Mouse (Mus musculus) left cerebral cortex, postnatal 4 days (tissue): ENCODE measurements around the gene Zmym1. TPM values are rescaled to one million over a fixed set of nuclear protein-coding genes. Genes with fewer than 3 reads are reported as not detected.
A peak's percentile ranks its signal among the peaks of the same experiment; 100 is the strongest.
"Not testable (repeated sequence)": the region's sequence is repeated elsewhere in the genome, so short reads cannot be mapped to it uniquely, and the experiment has no call there.

Experiments
- DNase-seq: peaks from one replicate; pipeline ENCODE4 v3.0.0-alpha.2; 2022
- intact Hi-C: fragments of 180-260 bp; cut with DNase I; formaldehyde crosslinking; loops from one replicate; pipeline ENCODE4 v1.15.1; 2025
- total RNA-seq, 2 experiments: library from RNA; stranded (reverse); gene quantifications; 2 replicates each; pipeline ENCODE4 v1.2.3; 2021

The Zmym1 gene
- total RNA-seq: 10 to 100 TPM; 15.6 to 17.5 TPM

GRCm38 (mm10) chr4:127060585-127061290, at the start of gene Zmym1:
Gene Zmym1, minus strand, starts transcription at chr4:127061152.
- peak; percentile 93 for DNase-seq
- intact Hi-C loops: no loop called here

- DNase-seq: no peak
- intact Hi-C loops: no loop called here
Measured at GRCm38 (mm10) chr4:127110570-127110969, 49.6 kb upstream of the Zmym1 start.

GRCm38 (mm10) chr4:127107566-127107965, 46.6 kb upstream of the Zmym1 start:
- DNase-seq: no peak
- intact Hi-C loops: no loop called here

GRCm38 (mm10) chr4:127099552-127099951, 38.6 kb upstream of the Zmym1 start:
- intact Hi-C loops, DNase-seq: not testable (repeated sequence)

- intact Hi-C loops: no loop called here
- no peak for DNase-seq
Measured at GRCm38 (mm10) chr4:127095090-127095489, 34.1 kb upstream of the Zmym1 start.

- intact Hi-C loops: no loop called here
- DNase-seq: no peak
Measured at GRCm38 (mm10) chr4:127091188-127091587, 30.2 kb upstream of the Zmym1 start.

- intact Hi-C loops: no loop called here
- no peak for DNase-seq
Measured at GRCm38 (mm10) chr4:127085761-127086160, 24.8 kb upstream of the Zmym1 start.

- DNase-seq: no peak
- intact Hi-C loops: no loop called here
Measured at GRCm38 (mm10) chr4:127083131-127083530, 22.2 kb upstream of the Zmym1 start.

- DNase-seq: no peak
- intact Hi-C loops: no loop called here
Measured at GRCm38 (mm10) chr4:127080806-127081205, 19.9 kb upstream of the Zmym1 start.

- peak; percentile 98 for DNase-seq
- intact Hi-C loops: no loop called here
Measured at GRCm38 (mm10) chr4:127076875-127077548, 16.1 kb upstream of the Zmym1 start, which contains the start of gene Zmym6. Gene Zmym6, plus strand, starts transcription at chr4:127077383.

- intact Hi-C loops: no loop called here
- DNase-seq: no peak
Measured at GRCm38 (mm10) chr4:127074915-127075314, 14.0 kb upstream of the Zmym1 start.

GRCm38 (mm10) chr4:127064051-127064450, 3.1 kb upstream of the Zmym1 start:
- intact Hi-C loops: no loop called here

GRCm38 (mm10) chr4:127054522-127055198, 6.3 kb downstream of the Zmym1 start:
- intact Hi-C loops: loop anchor here (10.0 kb wide), 1 partner anchor 260 kb away; the partner anchor contains the start of gene Gja4
- DNase-seq: no peak

More at GRCm38 (mm10) chr4:127064051-127064450, 3.1 kb upstream of the Zmym1 start:
- DNase-seq: no peak

GRCm38 (mm10) chr4:127053071-127053470, 7.9 kb downstream of the Zmym1 start:
- DNase-seq: no peak
- intact Hi-C loops: loop anchor here (10.0 kb wide), 1 partner anchor 262 kb away; the partner anchor contains the start of gene Gja4

- intact Hi-C loops: loop anchor here (10.0 kb wide), 1 partner anchor 264 kb away; the partner anchor contains the start of gene Gja4
- no peak for DNase-seq
Measured at GRCm38 (mm10) chr4:127051121-127051520, 9.8 kb downstream of the Zmym1 start.

- DNase-seq: no peak
- intact Hi-C loops: no loop called here
Measured at GRCm38 (mm10) chr4:127043540-127043939, 17.4 kb downstream of the Zmym1 start.

GRCm38 (mm10) chr4:127039871-127040483, 21.0 kb downstream of the Zmym1 start:
- DNase-seq: no peak
- intact Hi-C loops: loop anchor here (10.0 kb wide), 1 partner anchor 135 kb away; no protein-coding TSS in a partner anchor

GRCm38 (mm10) chr4:127038828-127039349, 22.1 kb downstream of the Zmym1 start:
- DNase-seq: no peak
- intact Hi-C loops: loop anchor here (10.0 kb wide), 1 partner anchor 134 kb away; no protein-coding TSS in a partner anchor

GRCm38 (mm10) chr4:127037908-127038827, 22.8 kb downstream of the Zmym1 start:
- intact Hi-C loops: loop anchor here (10.0 kb wide), 1 partner anchor 133 kb away; no protein-coding TSS in a partner anchor

More at GRCm38 (mm10) chr4:127037908-127038827, 22.8 kb downstream of the Zmym1 start:
- no peak for DNase-seq
